Mouse (Mus musculus) CH12.LX (cell line): ENCODE data around the gene Bdh1. TPM values are rescaled to one million over a fixed set of nuclear protein-coding genes. Genes with fewer than 3 reads are reported as not detected.

Experiments used
- DNase-seq: peaks from one replicate; pipeline ENCODE4 v3.0.0-alpha.2; 2013; ENCODE audit errors: extremely low read depth
- H3K27ac ChIP-seq: 2 replicates; pipeline ENCODE4 v1.5.1; 2012; ENCODE audit warnings: low read depth, mild to moderate bottlenecking, control low read depth, moderate library complexity; ENCODE audit not compliant: insufficient read depth
- H3K27me3 ChIP-seq: replicated peaks from 2 replicates; pipeline ENCODE3; 2012; ENCODE audit warnings: inconsistent platforms
- H3K36me3 ChIP-seq, 2 experiments: replicated peaks in 1 of 2; 2 replicates each; pipeline versions ENCODE3 to v1.6.1; 2012; ENCODE audit warnings: inconsistent platforms in 1 of 2, low read length in 1 of 2, mild to moderate bottlenecking in 1 of 2, mixed read lengths in 1 of 2, moderate library complexity in 1 of 2; ENCODE audit not compliant: control insufficient read depth in 1 of 2, insufficient read depth in 1 of 2
- H3K4me1 ChIP-seq, 2 experiments: 2 replicates each; pipeline ENCODE4 v1.6.1; 2012; ENCODE audit warnings: inconsistent platforms in 1 of 2, moderate library complexity in 1 of 2; ENCODE audit not compliant: insufficient read depth in 2 of 2, control insufficient read depth in 1 of 2
- H3K4me2 ChIP-seq: 2 replicates; pipeline ENCODE4 v1.6.1; 2012; ENCODE audit warnings: low read depth, mild to moderate bottlenecking, control low read depth; ENCODE audit not compliant: poor library complexity, insufficient read depth, severe bottlenecking
- H3K4me3 ChIP-seq, 3 experiments: fragments of 150-350 bp in 1 of 3; sonication (generic) in 1 of 3; replicated peaks in 1 of 3; 2 replicates each; pipeline versions ENCODE3 to v1.5.1; 2011 to 2012; ENCODE audit warnings: low read depth in 2 of 3, low read length in 2 of 3, mild to moderate bottlenecking in 2 of 3, moderate library complexity in 2 of 3, control low read depth in 1 of 3, improper control_type of control experiment in 1 of 3, inconsistent platforms in 1 of 3, mixed read lengths in 1 of 3; ENCODE audit not compliant: poor library complexity in 1 of 3
- H3K79me2 ChIP-seq: replicated peaks from 2 replicates; pipeline ENCODE4 v1.6.1; 2012; ENCODE audit warnings: mild to moderate bottlenecking, moderate library complexity; ENCODE audit not compliant: control insufficient read depth, poor library complexity, insufficient read depth, severe bottlenecking; ENCODE audit errors: extremely low read depth
- H3K9ac ChIP-seq: 2 replicates; pipeline ENCODE4 v1.6.1; 2012; ENCODE audit warnings: low read depth, mild to moderate bottlenecking, control low read depth, moderate library complexity; ENCODE audit not compliant: insufficient read depth
- H3K9me3 ChIP-seq: replicated peaks from 2 replicates; pipeline ENCODE3; 2012; ENCODE audit warnings: low read length, inconsistent platforms, mixed read lengths
- BHLHE40 ChIP-seq: IDR thresholded peaks from 2 replicates; pipeline ENCODE4 v1.6.1; 2011; ENCODE audit warnings: mild to moderate bottlenecking, low read depth, low read length, improper control_type of control experiment
- CTCF ChIP-seq, 2 experiments: IDR thresholded peaks in 1 of 2; conservative IDR thresholded peaks in 1 of 2; 2 replicates each; pipeline ENCODE4 v1.5.1; 2011 to 2012; ENCODE audit warnings: low read depth in 2 of 2, low read length in 2 of 2, improper control_type of control experiment in 1 of 2, inconsistent platforms in 1 of 2, mild to moderate bottlenecking in 1 of 2, moderate library complexity in 1 of 2
- E2F4 ChIP-seq: IDR thresholded peaks from 2 replicates; pipeline ENCODE4 v1.6.1; 2011; ENCODE audit warnings: low read depth, low read length, improper control_type of control experiment; ENCODE audit not compliant: insufficient replicate concordance
- ELF1 ChIP-seq: IDR thresholded peaks from 2 replicates; pipeline ENCODE4 v1.6.1; 2014; ENCODE audit warnings: low read depth, mild to moderate bottlenecking, inconsistent platforms, low read length, improper control_type of control experiment
- EP300 ChIP-seq: IDR thresholded peaks from 2 replicates; pipeline ENCODE4 v1.6.1; 2011; ENCODE audit warnings: low read length, improper control_type of control experiment
- ETS1 ChIP-seq: conservative IDR thresholded peaks from 2 replicates; pipeline ENCODE4 v1.6.1; 2012; ENCODE audit warnings: low read depth, mild to moderate bottlenecking, inconsistent platforms, low read length, improper control_type of control experiment, moderate library complexity
- GABPA ChIP-seq: IDR thresholded peaks from 2 replicates; pipeline ENCODE4 v1.6.1; 2012; ENCODE audit warnings: low read depth, low read length, improper control_type of control experiment, inconsistent platforms; ENCODE audit not compliant: insufficient replicate concordance
- HCFC1 ChIP-seq: IDR thresholded peaks from 2 replicates; pipeline ENCODE4 v1.6.1; 2012; ENCODE audit warnings: low read depth, mild to moderate bottlenecking, inconsistent platforms, low read length, improper control_type of control experiment
- JUN ChIP-seq: IDR thresholded peaks from 2 replicates; pipeline ENCODE4 v1.6.1; 2011; ENCODE audit warnings: low read depth, mild to moderate bottlenecking, low read length, improper control_type of control experiment, moderate library complexity; ENCODE audit not compliant: insufficient read depth
- KAT2A ChIP-seq: IDR thresholded peaks from 2 replicates; pipeline ENCODE4 v1.6.1; 2012; ENCODE audit warnings: low read length, improper control_type of control experiment, inconsistent platforms; ENCODE audit not compliant: insufficient replicate concordance
- MAX ChIP-seq: IDR thresholded peaks from 2 replicates; pipeline ENCODE4 v1.6.1; 2011; ENCODE audit warnings: low read length, improper control_type of control experiment
- MAZ ChIP-seq: IDR thresholded peaks from 2 replicates; pipeline ENCODE4 v1.6.1; 2012; ENCODE audit warnings: low read depth, mild to moderate bottlenecking, inconsistent platforms, low read length, improper control_type of control experiment, moderate library complexity
- MXI1 ChIP-seq: IDR thresholded peaks from 2 replicates; pipeline ENCODE4 v1.6.1; 2011; ENCODE audit warnings: mild to moderate bottlenecking, low read depth, low read length, improper control_type of control experiment
- NELFE ChIP-seq: IDR thresholded peaks from 2 replicates; pipeline ENCODE4 v1.6.1; 2011; ENCODE audit warnings: low read depth, low read length, improper control_type of control experiment
- PAX5 ChIP-seq: IDR thresholded peaks from 2 replicates; pipeline ENCODE4 v1.6.1; 2012; ENCODE audit warnings: low read length, inconsistent platforms, mixed read lengths
- POLR2A ChIP-seq: IDR thresholded peaks from 2 replicates; pipeline ENCODE4 v1.6.1; 2011; ENCODE audit warnings: low read depth, mild to moderate bottlenecking, improper control_type of control experiment, low read length
- SMC3 ChIP-seq: IDR thresholded peaks from 2 replicates; pipeline ENCODE4 v1.6.1; 2011; ENCODE audit warnings: low read depth, low read length, improper control_type of control experiment
- TBP ChIP-seq: conservative IDR thresholded peaks from 2 replicates; pipeline ENCODE4 v1.6.1; 2011; ENCODE audit warnings: low read depth, low read length, improper control_type of control experiment
- TCF12 ChIP-seq: IDR thresholded peaks from 2 replicates; pipeline ENCODE4 v1.6.1; 2014; ENCODE audit warnings: low read depth, mild to moderate bottlenecking, inconsistent platforms, low read length, improper control_type of control experiment
- USF1 ChIP-seq: IDR thresholded peaks from 2 replicates; pipeline ENCODE4 v1.6.1; 2014; ENCODE audit warnings: low read depth, mild to moderate bottlenecking, inconsistent platforms, low read length, improper control_type of control experiment
- USF2 ChIP-seq: conservative IDR thresholded peaks from 2 replicates; pipeline ENCODE4 v1.6.1; 2011; ENCODE audit warnings: low read depth, low read length, improper control_type of control experiment
- ZNF384 ChIP-seq: IDR thresholded peaks from 2 replicates; pipeline ENCODE4 v1.6.1; 2012; ENCODE audit warnings: low read depth, low read length, improper control_type of control experiment, inconsistent platforms
- dilution Hi-C: fragments of 300-500 bp; cut with MboI; formaldehyde crosslinking; loops from 2 replicates; pipeline ENCODE4 v1.14.3; 2020; ENCODE audit warnings: low sequenced_read_pairs; ENCODE audit not compliant: extremely low pct_unique_long_range_greater_than_20kb, extremely low pct_ligation_motif_present
- in situ Hi-C: fragments of 300-500 bp; cut with MboI; formaldehyde crosslinking; loops from 3 replicates; pipeline ENCODE4 v1.14.3; 2019; ENCODE audit warnings: low sequenced_read_pairs, low pct_ligation_motif_present, low pct_unique_long_range_greater_than_20kb, mixed read lengths
- polyA plus RNA-seq: library from polyadenylated mRNA; unstranded; fragments of >175 nt; gene quantifications from 2 replicates; pipeline ENCODE4 v1.2.1, GENCODE M21; 2012; ENCODE audit warnings: low read depth; ENCODE audit not compliant: insufficient read length
- total RNA-seq, 2 experiments: library from RNA; depleted of rRNA; stranded (reverse); fragments of 300-350 nt in 1 of 2; fragments of >200 nt in 1 of 2; gene quantifications; 2 replicates each; pipeline ENCODE4 v1.2.3; 2012 to 2014

Gene Bdh1
- total and polyA plus RNA-seq, 3 experiments, result 37.9 to 110 (median 54.3) TPM

GRCm38 (mm10) chr16:31415885-31416450 is 6.1 kb upstream of the Bdh1 start:
- DNase-seq, result no peak
- dilution Hi-C loops (no loop called here), in situ Hi-C loops (no loop called here)
- Histone ChIP-seq H3K27me3 (no peaks in the 10 kb centered on the region), H3K36me3 (peaks cover 0 to 9% of the 10 kb centered on the region in 2 experiments), H3K4me2 (no peak overlapping the region), H3K79me2 (no peaks in the 10 kb centered on the region), H3K4me1 (peaks cover 0 to 2% of the 10 kb centered on the region in 2 experiments; a peak in 1 of 4 replicates), H3K9ac (no peak overlapping the region), H3K9me3 (no peaks in the 10 kb centered on the region), H3K27ac (no peak overlapping the region), H3K4me3 (no peak overlapping the region)
- no peak for TF ChIP-seq MAX
- TF ChIP-seq KAT2A, result no peak
- TF ChIP-seq EP300, result no peak
- TF ChIP-seq ETS1, result no peak
- no peak for TF ChIP-seq ZNF384
- TF ChIP-seq E2F4, result no peak
- no peak for TF ChIP-seq CTCF (conservative IDR thresholded peaks at IDR 0.05 in 1 of 2, IDR thresholded peaks at IDR 0.05 in 1 of 2; ENCODE audit: low read depth in 2 of 2, low read length in 2 of 2)
- no peak for TF ChIP-seq JUN
- no peak for TF ChIP-seq USF1
- TF ChIP-seq MAZ, result no peak

- Histone ChIP-seq H3K27me3 (no peaks in the 10 kb centered on the region), H3K9ac (no peak overlapping the region), H3K27ac (no peak overlapping the region), H3K4me2 (no peak overlapping the region), H3K4me1 (peaks cover 0 to 2% of the 10 kb centered on the region in 2 experiments; a peak in 1 of 4 replicates), H3K9me3 (no peaks in the 10 kb centered on the region), H3K79me2 (no peaks in the 10 kb centered on the region), H3K4me3 (no peak overlapping the region), H3K36me3 (peaks cover 0 to 20% of the 10 kb centered on the region in 2 experiments)
- TF ChIP-seq SMC3, result no peak
- TF ChIP-seq TBP, result no peak
- no peak for TF ChIP-seq GABPA
- no peak for TF ChIP-seq CTCF (conservative IDR thresholded peaks at IDR 0.05 in 1 of 2, IDR thresholded peaks at IDR 0.05 in 1 of 2; ENCODE audit: low read depth in 2 of 2, low read length in 2 of 2)
- no peak for TF ChIP-seq PAX5
- no peak for TF ChIP-seq NELFE
- TF ChIP-seq ELF1, result no peak
- no peak for TF ChIP-seq USF1
- no peak for TF ChIP-seq MAZ
- no peak for TF ChIP-seq MXI1
- no peak for TF ChIP-seq USF2
- no peak for TF ChIP-seq BHLHE40
- TF ChIP-seq TCF12, result no peak
- no peak for TF ChIP-seq POLR2A
- no peak for TF ChIP-seq JUN
- TF ChIP-seq HCFC1, result no peak
- no peak for DNase-seq
- in situ Hi-C loops (no loop called here), dilution Hi-C loops (no loop called here)
Observed at GRCm38 (mm10) chr16:31418704-31419103, 3.4 kb upstream of the Bdh1 start.
